Mouse (Mus musculus): Measurements from ENCODE around the gene Eif2s2. TPM values are rescaled to one million over a fixed set of nuclear protein-coding genes. Genes with fewer than 3 reads are reported as not detected.

The Eif2s2 gene
- 26.5 TPM for polyA plus RNA-seq (2015; fragmentation: Illumina TruSeq; extraction: RNeasy Lipid Tissue Mini Kit (QIAGEN cat#74804); ENCODE audit: insufficient read depth, low read depth, low replicate concordance)

GRCm38 (mm10) chr2:154892201-154893044 lies at the start of gene Eif2s2:
Eif2s2 (minus strand) TSS chr2:154892935.

Other genes with a start within 250 kb of the Eif2s2 start
- gene Chmp4b, start 241.2 kb downstream of the Eif2s2 start, polyA plus RNA-seq (2015; fragmentation: Illumina TruSeq; extraction: RNeasy Lipid Tissue Mini Kit (QIAGEN cat#74804); ENCODE audit: insufficient read depth, low read depth, low replicate concordance): 35.4 TPM
- not detected for gene Gm14214, start 122.9 kb downstream of the Eif2s2 start, polyA plus RNA-seq (2015; fragmentation: Illumina TruSeq; extraction: RNeasy Lipid Tissue Mini Kit (QIAGEN cat#74804); ENCODE audit: insufficient read depth, low read depth, low replicate concordance)
- gene Raly, start 101.8 kb downstream of the Eif2s2 start, polyA plus RNA-seq (2015; fragmentation: Illumina TruSeq; extraction: RNeasy Lipid Tissue Mini Kit (QIAGEN cat#74804); ENCODE audit: insufficient read depth, low read depth, low replicate concordance): 22.9 TPM
- not detected for gene a, start 101.5 kb downstream of the Eif2s2 start, polyA plus RNA-seq (2015; fragmentation: Illumina TruSeq; extraction: RNeasy Lipid Tissue Mini Kit (QIAGEN cat#74804); ENCODE audit: insufficient read depth, low read depth, low replicate concordance)
- gene Gm14226, start 125.3 kb upstream of the Eif2s2 start, polyA plus RNA-seq (2015; fragmentation: Illumina TruSeq; extraction: RNeasy Lipid Tissue Mini Kit (QIAGEN cat#74804); ENCODE audit: insufficient read depth, low read depth, low replicate concordance): 0.57 TPM
- gene Ahcy, start 181.6 kb upstream of the Eif2s2 start, polyA plus RNA-seq (2015; fragmentation: Illumina TruSeq; extraction: RNeasy Lipid Tissue Mini Kit (QIAGEN cat#74804); ENCODE audit: insufficient read depth, low read depth, low replicate concordance): 81.2 TPM
- 7.0 TPM for gene Itch, start 240.6 kb upstream of the Eif2s2 start, polyA plus RNA-seq (2015; fragmentation: Illumina TruSeq; extraction: RNeasy Lipid Tissue Mini Kit (QIAGEN cat#74804); ENCODE audit: insufficient read depth, low read depth, low replicate concordance)

Measured in pancreas, adult 10 weeks (tissue).